Comparison of ENCODE assay signal across 33 mouse cellular contexts in genomic region chr9:97471014-97471591, GRCm38 (mm10).
DNase-seq lines count a peak whose midpoint lies in the region; ATAC-seq and TF ChIP-seq lines count a peak whose summit lies in the region.
"Had no signal": no experiment of that assay in that cellular context is flagged by ENCODE, and none has a peak within 500 bp of the region (broad histone marks: within the 10 kb centered on the region; RNA-seq: fewer than 3 reads in every experiment).

No protein-coding gene starts in this region.

- peak; percentile 43; the same call in 1 of the 2 replicates for ATAC-seq in hindbrain, embryonic 13.5 days (ENCODE audit: low FRiP score)
- ATAC-seq in hindbrain, embryonic 12.5 days (ENCODE audit: low FRiP score), result no peak
- ATAC-seq in hindbrain, postnatal 0 days, result peak; percentile 35; the same call in 1 of the 2 replicates
- ATAC-seq in neural tube, embryonic 13.5 days (ENCODE audit: low read depth), result peak; percentile 69
- ATAC-seq: forebrain, embryonic 14.5 days; inflammation-experienced regulatory T-cells, adult 6 months; Patski had no signal

- no peak overlapping the region for H3K9ac ChIP-seq in hindbrain, embryonic 13.5 days
- H3K9ac ChIP-seq in hindbrain, embryonic 12.5 days, result no peak overlapping the region
- H3K9ac ChIP-seq in hindbrain, postnatal 0 days (replicated peaks; ENCODE audit: low read length), result no peak overlapping the region
- no peak overlapping the region for H3K9ac ChIP-seq in neural tube, embryonic 13.5 days
- H3K9ac ChIP-seq: embryonic facial prominence, embryonic 13.5 days; heart, embryonic 13.5 days; liver, embryonic 15.5 days; lung, embryonic 15.5 days had no signal

- peak; percentile 32 for DNase-seq in brain, adult 2 months (ENCODE audit: low read depth, low spot score)
- no peak for DNase-seq in hindbrain, postnatal 0 days (ENCODE audit: low spot score)
- no peak for DNase-seq in adrenal gland, postnatal 4 days (ENCODE audit: low spot score in 2 of 2)
- DNase-seq in layer of hippocampus, adult 18-20 months (ENCODE audit: low spot score in 2 of 2), result no peak
- DNase-seq: adrenal gland, adult 2 months; cerebellum, adult 2 months; cerebellum, postnatal 25 days; embryo, embryonic 11 days; gastrocnemius, postnatal 10 days; heart, adult 18-20 months; heart, postnatal 14 days; kidney, adult 18-20 months; liver; lung, postnatal 36 days; thymus, adult 18-20 months; thymus, postnatal 4 days had no signal

- 65% methylated on average over 7 of the region's 7 CpGs for WGBS in hindbrain, embryonic 13.5 days
- WGBS in hindbrain, embryonic 12.5 days, result 76% methylated on average over 7 of the region's 7 CpGs
- WGBS in hindbrain, postnatal 0 days, result 56% methylated on average over 7 of the region's 7 CpGs
- 46% methylated on average over 7 of the region's 7 CpGs for WGBS in neural tube, embryonic 13.5 days

- no peaks in the 10 kb centered on the region for H3K36me3 ChIP-seq in hindbrain, embryonic 13.5 days
- no peaks in the 10 kb centered on the region for H3K36me3 ChIP-seq in hindbrain, embryonic 12.5 days
- no peaks in the 10 kb centered on the region for H3K36me3 ChIP-seq in hindbrain, postnatal 0 days (ENCODE audit: insufficient read depth, low read length)
- H3K36me3 ChIP-seq in neural tube, embryonic 13.5 days, result no peaks in the 10 kb centered on the region
- H3K36me3 ChIP-seq: embryonic facial prominence, embryonic 13.5 days; G1E; heart, embryonic 13.5 days; limb, embryonic 10.5 days; liver, embryonic 15.5 days; lung, embryonic 15.5 days had no signal

- no peaks in the 10 kb centered on the region for H3K9me3 ChIP-seq in hindbrain, embryonic 13.5 days
- H3K9me3 ChIP-seq in hindbrain, embryonic 12.5 days (replicated peaks), result no peaks in the 10 kb centered on the region
- no peaks in the 10 kb centered on the region for H3K9me3 ChIP-seq in hindbrain, postnatal 0 days (ENCODE audit: low read length)
- H3K9me3 ChIP-seq in neural tube, embryonic 13.5 days, result no peaks in the 10 kb centered on the region
- H3K9me3 ChIP-seq: embryonic facial prominence, embryonic 13.5 days; heart, embryonic 13.5 days; limb, embryonic 10.5 days; liver, embryonic 15.5 days; lung, embryonic 15.5 days had no signal

- no peak overlapping the region for H3K4me3 ChIP-seq in hindbrain, embryonic 13.5 days
- H3K4me3 ChIP-seq in hindbrain, embryonic 12.5 days, result no peak overlapping the region
- H3K4me3 ChIP-seq in hindbrain, postnatal 0 days (ENCODE audit: low read length), result no peak overlapping the region
- H3K4me3 ChIP-seq in neural tube, embryonic 13.5 days, result no peak overlapping the region
- H3K4me3 ChIP-seq: embryonic facial prominence, embryonic 13.5 days; erythroblast, embryonic 14.5 days; heart, embryonic 13.5 days; left cerebral cortex, adult 2 months; limb, embryonic 10.5 days; liver, embryonic 15.5 days; lung, embryonic 15.5 days; megakaryocyte, embryonic 14.5 days had no signal

- no peak overlapping the region for H3K27ac ChIP-seq in hindbrain, embryonic 13.5 days
- no peak overlapping the region for H3K27ac ChIP-seq in hindbrain, embryonic 12.5 days
- H3K27ac ChIP-seq in hindbrain, postnatal 0 days, result no peak overlapping the region
- no peak overlapping the region for H3K27ac ChIP-seq in neural tube, embryonic 13.5 days (replicated peaks)
- H3K27ac ChIP-seq: embryonic facial prominence, embryonic 13.5 days; heart, embryonic 13.5 days; kidney, postnatal 0 days; left cerebral cortex, adult 2 months; limb, embryonic 10.5 days; liver, embryonic 15.5 days; lung, embryonic 15.5 days had no signal

- no peak for TF ChIP-seq CTCF in hindbrain, postnatal 0 days (IDR thresholded peaks at IDR 0.05; ENCODE audit: low read depth)

- peaks cover 13% of the 10 kb centered on the region for H3K4me1 ChIP-seq in hindbrain, embryonic 13.5 days (replicated peaks)
- no peaks in the 10 kb centered on the region for H3K4me1 ChIP-seq in hindbrain, embryonic 12.5 days
- H3K4me1 ChIP-seq in hindbrain, postnatal 0 days (ENCODE audit: insufficient read depth, low read length), result no peaks in the 10 kb centered on the region
- H3K4me1 ChIP-seq in neural tube, embryonic 13.5 days (replicated peaks), result peaks cover 28% of the 10 kb centered on the region
- H3K4me1 ChIP-seq: heart, embryonic 13.5 days; limb, embryonic 10.5 days; liver, embryonic 15.5 days; lung, embryonic 15.5 days; megakaryocyte, embryonic 14.5 days had no signal

- H3K27me3 ChIP-seq in hindbrain, embryonic 13.5 days, result no peaks in the 10 kb centered on the region
- no peaks in the 10 kb centered on the region for H3K27me3 ChIP-seq in hindbrain, embryonic 12.5 days
- no peaks in the 10 kb centered on the region for H3K27me3 ChIP-seq in hindbrain, postnatal 0 days (ENCODE audit: insufficient read depth, low read length)
- no peaks in the 10 kb centered on the region for H3K27me3 ChIP-seq in neural tube, embryonic 13.5 days
- H3K27me3 ChIP-seq: CH12.LX; embryonic facial prominence, embryonic 13.5 days; heart, embryonic 13.5 days; liver, embryonic 15.5 days; lung, embryonic 15.5 days; megakaryocyte, embryonic 14.5 days; Patski had no signal

- no peak overlapping the region for H3K4me2 ChIP-seq in hindbrain, embryonic 13.5 days
- H3K4me2 ChIP-seq in hindbrain, embryonic 12.5 days (replicated peaks), result no peak overlapping the region
- no peak overlapping the region for H3K4me2 ChIP-seq in hindbrain, postnatal 0 days (ENCODE audit: low read depth, low read length)
- H3K4me2 ChIP-seq in neural tube, embryonic 13.5 days, result no peak overlapping the region
- H3K4me2 ChIP-seq: embryonic facial prominence, embryonic 13.5 days; heart, embryonic 13.5 days; liver, embryonic 15.5 days; lung, embryonic 15.5 days had no signal
